17 mouse cellular contexts compared by ENCODE assay signal in genomic region chr4:86410946-86411345, GRCm38 (mm10).
"Had no signal": no experiment of that assay in that cellular context is flagged by ENCODE, and none has a peak within 500 bp of the region (broad histone marks: within the 10 kb centered on the region; RNA-seq: fewer than 3 reads in every experiment).

No protein-coding gene starts in this region.

- DNase-seq: midbrain, embryonic 14.5 days; retina, postnatal 1 day; right cerebral cortex, adult 18-20 months; right cerebral cortex, postnatal 25 days; right cerebral cortex, postnatal 4 days; spleen, adult 18-20 months; thymus, adult 18-20 months; thymus, postnatal 14 days; thymus, postnatal 36 days had no signal

- H3K9ac ChIP-seq: liver, embryonic 12.5 days; liver, embryonic 14.5 days; midbrain, embryonic 12.5 days; neural tube, embryonic 13.5 days; neural tube, embryonic 15.5 days had no signal

- H3K4me2 ChIP-seq: liver, embryonic 12.5 days; midbrain, embryonic 12.5 days; neural tube, embryonic 13.5 days; neural tube, embryonic 15.5 days had no signal

- H3K4me3 ChIP-seq: liver, embryonic 12.5 days; midbrain, embryonic 10.5 days; midbrain, embryonic 12.5 days; myocyte; neural tube, embryonic 13.5 days; neural tube, embryonic 15.5 days had no signal

- H3K36me3 ChIP-seq: liver, embryonic 12.5 days; midbrain, embryonic 10.5 days; midbrain, embryonic 12.5 days; neural tube, embryonic 13.5 days; neural tube, embryonic 15.5 days had no signal

- H3K4me1 ChIP-seq: liver, embryonic 12.5 days; midbrain, embryonic 12.5 days had no signal

- H3K27ac ChIP-seq: liver, embryonic 12.5 days; liver, embryonic 14.5 days; midbrain, embryonic 10.5 days; midbrain, embryonic 12.5 days; neural tube, embryonic 13.5 days; neural tube, embryonic 15.5 days had no signal

- ATAC-seq: liver, embryonic 12.5 days; midbrain, embryonic 16.5 days had no signal

- H3K27me3 ChIP-seq: liver, embryonic 12.5 days; midbrain, embryonic 12.5 days; neural tube, embryonic 13.5 days; neural tube, embryonic 15.5 days had no signal

- H3K9me3 ChIP-seq: liver, embryonic 12.5 days; midbrain, embryonic 10.5 days; midbrain, embryonic 12.5 days; neural tube, embryonic 13.5 days; neural tube, embryonic 15.5 days had no signal
